Mouse (Mus musculus) liver, postnatal 0 days (tissue): ENCODE results near the gene Cpm.

Experiments
- CTCF ChIP-seq: sonication (generic); IDR thresholded peaks from 2 replicates; pipeline ENCODE4 v1.5.1; 2016; ENCODE audit warnings: antibody characterized with exemption, low read depth
- EP300 ChIP-seq: IDR thresholded peaks from 2 replicates; pipeline ENCODE4 v1.6.1; 2016; ENCODE audit warnings: antibody characterized with exemption, low read depth, mild to moderate bottlenecking

DNA sequence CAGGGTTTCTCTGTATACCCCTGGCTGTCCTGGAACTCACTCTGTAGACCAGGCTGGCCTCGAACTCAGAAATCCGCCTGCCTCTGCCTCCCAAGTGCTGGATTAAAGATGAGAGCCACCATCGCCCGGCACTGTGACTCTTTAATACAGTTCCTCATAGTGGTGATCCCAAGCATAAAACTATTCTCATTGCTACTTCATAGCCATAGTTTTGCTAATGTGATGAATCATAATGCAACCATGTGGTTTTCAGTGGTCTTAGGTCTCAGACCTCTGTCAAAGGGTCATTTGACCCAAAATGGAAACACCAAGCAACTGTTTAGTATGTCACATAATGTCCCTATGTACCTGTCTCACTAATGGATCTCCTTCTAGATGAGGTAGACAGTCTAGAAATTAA is 66.3 kb downstream of the Cpm start:
- TF ChIP-seq CTCF = no peak
- no peak for TF ChIP-seq EP300
